Mouse (Mus musculus) cerebellum, postnatal 10 days (tissue): Measurements from ENCODE around the gene Sema3b.

ENCODE experiments used
- DNase-seq, 2 experiments: peaks; one replicate each; pipeline ENCODE4 v3.0.0; 2021; ENCODE audit warnings: mixed read lengths in 2 of 2

Gene Sema3b

DNA sequence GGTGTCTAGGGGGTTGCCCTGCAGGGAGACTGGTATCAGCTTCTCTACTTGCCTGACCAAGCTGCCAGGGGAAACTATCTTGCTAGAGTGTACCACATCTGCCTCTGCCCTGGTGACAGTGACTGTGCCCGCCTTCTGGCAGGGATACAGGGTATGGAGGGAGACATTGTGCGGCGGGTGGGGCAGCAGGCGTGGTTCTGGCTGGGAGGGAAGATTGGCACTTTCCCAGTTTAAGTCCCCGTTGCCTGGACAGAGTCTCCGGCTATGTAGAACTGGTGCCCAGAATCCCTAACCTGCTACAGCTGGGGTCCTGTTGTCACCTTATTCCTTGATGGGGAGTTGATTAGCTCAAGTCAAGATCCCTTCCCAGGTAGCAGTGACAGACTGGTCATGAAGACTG is 23.4 kb upstream of the Sema3b start:
- DNase-seq = peak; percentile 63 to 69

DNA sequence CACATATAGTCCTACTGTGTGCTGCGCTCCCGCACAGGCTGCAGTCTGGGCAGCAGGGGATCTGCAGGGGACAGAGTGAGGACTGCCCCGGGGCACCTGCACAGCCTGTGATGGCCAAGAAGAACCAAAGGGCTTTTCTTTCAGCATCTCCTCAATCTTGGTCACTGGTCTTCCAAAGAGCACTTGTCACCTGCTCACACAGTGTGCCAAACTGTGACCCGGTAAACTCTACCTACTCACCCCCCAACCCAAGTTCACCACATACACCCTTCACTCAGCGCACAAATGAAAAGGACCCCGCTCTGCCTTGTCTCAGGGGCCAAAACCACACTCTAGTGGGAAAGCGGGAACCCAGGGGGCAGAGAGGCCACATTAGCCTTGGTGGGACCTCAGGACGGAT is 22.8 kb upstream of the Sema3b start:
- peak in 1 of 2 experiments; percentile 17 for DNase-seq

DNA sequence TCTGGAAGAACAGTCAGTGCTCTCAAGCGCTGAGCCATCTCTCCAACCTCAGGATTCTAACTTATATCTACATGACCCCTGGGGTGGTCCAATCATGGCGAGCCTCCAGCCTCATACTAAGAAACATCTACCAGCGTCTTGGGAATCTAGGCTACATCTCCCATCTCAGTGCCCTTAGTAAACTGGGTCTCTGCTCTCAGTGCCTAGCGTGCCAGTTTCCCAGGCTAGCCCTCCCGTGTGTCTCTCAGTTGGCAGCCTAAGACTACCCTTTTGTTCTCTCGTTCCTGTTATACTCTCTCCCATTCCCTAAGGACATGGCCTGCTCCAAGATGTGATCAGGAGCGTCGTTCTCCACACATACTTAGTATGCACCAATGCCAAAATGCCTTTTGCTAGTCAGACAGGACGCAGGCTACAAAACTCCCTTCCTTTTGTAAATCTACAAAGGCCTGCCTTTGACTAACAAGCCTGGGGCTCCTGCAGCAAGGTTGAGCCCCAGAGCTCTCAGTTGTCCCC is 22.3 kb upstream of the Sema3b start:
- peak in 1 of 2 experiments; percentile 14 for DNase-seq

DNA sequence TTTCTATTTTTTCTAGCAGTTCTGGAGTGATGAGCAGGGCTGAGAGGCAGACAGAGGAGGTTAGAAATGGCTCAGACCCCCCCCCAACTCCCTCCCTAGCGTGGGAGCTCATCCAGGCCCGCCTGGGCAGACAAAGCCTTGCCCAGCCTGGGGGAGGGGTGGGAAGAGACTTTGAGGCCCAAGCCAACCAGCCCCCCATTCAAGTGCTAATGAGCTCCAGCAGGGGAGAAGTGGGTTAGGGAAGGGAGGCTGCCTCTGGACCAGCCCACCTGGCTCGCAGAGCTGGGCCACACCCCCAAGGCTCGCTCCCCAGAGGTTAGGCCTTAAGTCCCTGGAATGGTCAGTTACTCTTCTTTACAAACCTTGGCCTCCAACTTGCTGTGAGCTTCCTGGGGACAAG is 21.5 kb upstream of the Sema3b start:
- peak; percentile 59 to 80 for DNase-seq

DNA sequence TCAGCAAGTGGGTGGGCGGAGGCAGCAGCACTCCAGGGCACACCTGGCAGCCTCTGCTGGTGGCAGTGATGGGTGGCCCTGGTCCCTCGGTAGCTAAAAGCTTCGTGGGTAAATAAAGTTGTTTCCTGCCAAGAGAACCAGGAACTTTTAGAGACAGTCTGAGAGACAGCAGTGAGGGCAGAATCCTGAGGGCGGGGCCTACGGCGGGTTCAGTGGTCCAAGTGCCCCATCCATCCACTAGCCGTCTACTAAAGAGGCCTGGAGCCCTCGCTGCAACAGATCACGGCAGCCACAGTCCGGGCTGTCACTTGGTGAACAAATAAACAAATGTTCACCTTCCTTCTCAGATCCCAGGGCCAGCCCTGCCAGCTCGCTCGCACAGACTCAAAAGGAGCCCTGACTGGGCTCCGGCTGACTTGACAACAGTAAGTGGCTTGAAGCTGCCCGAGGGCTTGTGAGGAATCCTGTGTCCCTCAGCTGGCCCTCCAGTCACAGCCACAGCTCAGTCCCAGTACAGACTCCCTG is 20.9 kb upstream of the Sema3b start:
- peak; percentile 33 to 46 for DNase-seq

DNA sequence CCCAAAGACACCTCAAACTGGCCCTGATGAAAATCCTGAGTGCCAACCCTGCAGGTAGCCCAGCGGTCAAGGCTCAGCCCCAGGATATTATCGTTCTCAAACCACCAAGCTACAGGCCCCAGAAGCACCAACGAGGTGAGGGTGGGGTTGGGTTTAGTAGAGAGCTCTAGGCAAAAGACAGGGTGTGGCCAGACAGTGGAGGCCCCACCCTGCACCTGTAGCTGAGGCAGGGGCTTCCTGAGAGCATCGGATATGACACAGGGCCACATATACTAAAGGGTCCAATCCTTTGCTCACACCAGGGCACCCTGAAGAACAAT is 20.3 kb upstream of the Sema3b start:
- DNase-seq = no peak

DNA sequence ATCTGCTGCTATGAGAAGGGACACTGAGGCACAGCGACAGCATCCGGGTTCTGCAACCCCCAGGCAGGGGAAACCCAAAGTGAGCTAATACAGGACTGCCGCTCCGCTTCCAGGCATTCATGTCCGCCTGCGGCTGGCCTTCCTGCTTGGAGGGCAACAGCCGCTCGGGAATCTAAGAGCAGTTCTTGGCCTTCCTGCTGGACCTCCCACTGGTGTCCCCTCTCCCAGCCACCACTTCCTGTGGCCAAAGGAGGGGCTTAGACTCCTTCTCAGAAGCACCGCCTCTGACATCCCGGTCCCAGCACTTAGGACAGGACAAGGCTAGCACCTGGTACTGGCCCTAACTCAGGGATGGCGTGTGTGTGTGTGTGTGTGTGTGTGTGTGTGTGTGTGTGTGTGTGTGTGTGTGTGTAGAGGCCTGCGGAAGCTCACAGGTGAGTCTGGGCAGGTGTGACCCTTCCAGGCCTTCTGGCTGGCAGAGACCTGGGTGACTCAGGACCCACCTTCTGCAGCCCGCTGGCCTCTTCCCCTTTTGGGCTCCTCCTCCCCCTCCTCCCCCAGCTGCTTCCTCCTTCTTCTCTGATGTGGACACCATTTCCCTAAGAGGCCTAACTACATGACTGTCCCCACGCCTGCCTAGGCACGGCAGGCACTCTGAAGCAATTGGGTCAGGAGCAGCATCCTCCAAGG is 19.8 kb upstream of the Sema3b start:
- DNase-seq = peak; percentile 15 to 42

DNA sequence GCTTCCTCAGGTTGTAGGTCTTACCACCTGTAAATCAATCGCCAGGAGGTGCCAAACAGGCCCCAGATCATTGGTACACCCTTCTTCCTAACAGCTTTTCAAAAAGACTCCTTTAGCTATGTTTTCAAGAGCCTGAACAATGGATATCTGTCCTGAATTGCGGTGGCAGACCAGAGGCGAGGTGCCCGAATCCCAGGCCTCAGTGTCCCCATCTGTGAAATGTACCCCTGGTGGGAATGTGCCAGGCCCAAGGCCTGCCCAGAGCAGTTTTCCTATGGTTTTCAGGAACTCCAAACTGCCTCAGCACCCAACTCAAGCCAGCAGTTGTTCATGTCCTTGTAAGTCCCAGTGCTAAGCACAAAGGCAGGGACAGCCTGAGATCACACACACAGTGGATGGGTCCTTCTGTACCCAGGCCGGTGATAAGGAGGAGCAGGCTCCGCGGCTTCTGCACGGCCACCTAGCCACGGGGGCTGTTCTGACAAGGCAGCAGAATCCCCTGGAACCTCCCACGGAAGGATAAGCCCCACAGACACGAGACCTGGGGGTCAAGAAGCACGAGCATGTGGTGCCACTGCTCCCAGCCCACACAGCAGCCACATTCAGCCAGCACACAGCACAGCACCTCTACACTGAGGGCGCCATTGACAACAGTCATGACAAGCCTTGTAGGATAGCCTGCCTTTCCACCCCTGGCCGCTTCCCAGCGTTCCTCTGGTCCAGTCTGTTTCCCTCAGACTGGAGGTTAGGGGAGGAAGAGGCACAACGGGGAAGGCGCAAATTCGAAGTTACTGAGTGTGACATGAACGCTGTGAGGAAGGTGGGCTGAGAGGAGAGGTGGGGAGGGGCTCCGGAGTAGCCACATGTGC is 18.6 kb upstream of the Sema3b start:
- DNase-seq = no peak

DNA sequence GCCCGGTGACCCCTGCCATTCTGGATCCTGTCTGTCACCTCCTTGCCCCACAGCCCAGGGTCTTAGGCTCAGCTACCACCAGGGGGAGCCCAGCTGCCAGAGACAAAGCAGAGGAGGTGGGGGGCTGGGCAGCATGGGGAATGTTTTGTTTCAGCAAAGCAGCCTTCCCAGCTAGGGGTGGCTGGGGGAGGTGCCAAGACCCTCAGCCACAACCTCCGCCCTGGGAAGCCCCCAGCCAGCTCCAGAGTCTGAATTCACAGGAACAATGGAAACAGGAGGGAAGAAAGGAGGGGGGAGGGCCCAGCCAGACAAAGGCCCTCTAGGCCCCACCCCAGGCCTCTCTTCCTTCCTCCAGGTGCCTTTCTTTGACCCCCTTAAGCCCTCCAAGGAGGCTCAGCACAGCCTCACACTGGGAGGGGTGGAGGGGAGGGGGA is 17.8 kb upstream of the Sema3b start:
- DNase-seq = peak; percentile 94 to 95

DNA sequence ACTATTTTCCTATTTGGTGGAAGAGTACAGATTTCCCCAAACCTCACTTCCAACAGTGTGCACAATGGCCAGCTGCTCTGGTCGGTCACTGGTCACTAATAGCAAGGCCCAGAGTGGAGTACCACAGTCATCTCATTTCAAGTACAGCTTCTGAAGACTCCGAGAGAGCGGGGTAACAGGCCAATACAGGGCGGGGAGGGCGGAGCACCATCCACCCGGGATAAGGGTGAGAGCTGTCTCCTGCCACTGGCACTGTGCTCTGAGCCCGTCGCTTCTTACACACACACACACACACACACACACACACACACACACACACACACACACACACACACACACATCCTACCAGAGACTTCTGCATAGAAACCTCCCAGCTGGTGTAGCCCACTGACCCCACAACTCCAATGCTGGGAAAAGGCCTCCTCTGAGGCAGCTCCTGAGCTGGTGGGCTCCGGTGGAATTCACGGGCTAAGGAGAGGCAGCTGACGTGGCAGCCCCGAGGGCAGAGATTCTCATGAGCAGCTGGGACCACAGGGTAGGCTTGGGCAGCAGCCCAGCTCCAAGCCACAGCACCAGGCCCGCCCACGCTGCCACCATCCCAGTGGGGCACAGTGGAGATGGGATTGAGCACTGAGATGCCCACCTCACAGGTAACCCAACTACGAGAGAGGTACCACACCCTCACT is 17.3 kb upstream of the Sema3b start:
- DNase-seq = no peak

DNA sequence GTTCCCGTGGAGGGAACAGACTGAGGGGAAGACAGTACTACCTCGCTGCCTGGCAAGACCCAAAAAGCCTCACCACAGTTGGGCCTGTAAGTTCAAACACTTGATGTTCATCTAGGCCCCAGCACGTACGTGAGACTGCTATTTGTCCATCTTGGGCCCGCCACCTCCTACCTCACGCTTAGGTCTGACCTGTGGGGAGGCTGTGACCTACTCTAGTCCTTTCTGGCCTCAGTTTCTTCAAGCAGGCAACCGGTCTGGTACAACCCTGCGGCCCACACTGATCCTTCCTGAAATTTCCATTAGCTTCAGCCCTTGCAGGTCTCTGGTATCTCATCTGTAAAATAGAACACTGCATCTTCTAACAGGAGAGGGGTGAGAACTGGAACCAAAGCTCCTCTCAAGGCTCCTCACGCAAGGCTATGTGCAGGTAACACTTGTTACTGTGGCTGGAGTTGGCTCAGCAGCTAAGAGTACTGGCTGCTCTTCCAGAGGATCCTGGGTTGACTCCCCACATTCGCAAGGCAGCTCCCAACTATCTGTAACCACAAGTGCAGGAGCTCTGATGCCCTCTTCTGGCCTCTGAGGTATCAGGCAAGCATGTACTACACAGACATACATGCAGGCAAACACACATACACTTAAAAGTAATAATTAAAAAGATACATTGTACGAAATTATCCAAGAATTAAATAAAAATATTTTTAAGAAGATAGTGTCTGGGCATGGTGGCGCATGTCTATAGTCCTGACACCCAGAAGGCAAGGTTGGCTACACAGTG is 16.5 kb upstream of the Sema3b start:
- DNase-seq = no peak

DNA sequence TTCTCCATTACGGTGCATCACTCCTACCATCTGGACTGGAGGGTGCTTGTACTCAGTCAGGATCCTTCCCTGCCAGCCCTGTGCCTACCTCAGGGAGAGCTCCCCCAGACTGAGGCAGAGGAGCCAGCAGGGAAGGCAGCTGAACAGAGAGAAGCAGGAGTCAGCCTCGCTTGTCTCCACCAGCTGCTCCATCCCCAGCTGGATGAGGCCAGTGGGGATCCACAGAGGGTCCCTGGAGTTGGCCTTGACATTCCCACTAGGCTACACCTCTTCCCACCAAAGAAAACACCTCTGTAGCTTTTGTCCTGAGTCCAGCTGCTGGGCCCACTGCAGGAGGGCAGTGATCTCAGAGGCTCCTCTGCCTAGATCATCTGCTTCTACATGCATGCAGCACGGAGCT is 15.9 kb upstream of the Sema3b start:
- DNase-seq = no peak

DNA sequence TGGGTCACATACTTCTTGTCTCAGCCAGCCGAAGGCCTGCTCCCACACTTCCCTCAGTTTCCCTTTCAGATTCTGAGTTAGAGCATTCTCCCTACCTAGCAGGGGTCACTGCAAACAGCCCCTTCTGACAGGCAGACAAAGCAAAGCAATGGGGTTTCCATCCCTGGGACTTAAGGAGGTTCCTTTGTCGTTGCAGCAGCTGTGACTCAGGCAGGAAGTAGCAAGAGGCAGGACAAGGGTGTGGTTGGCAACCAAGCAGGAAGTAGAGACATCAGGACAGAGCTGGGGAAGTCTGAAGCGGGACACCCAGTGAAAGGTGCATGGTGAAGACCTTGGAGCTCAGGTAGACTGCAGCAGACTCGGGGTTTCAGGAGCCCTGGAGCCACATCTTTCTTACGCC is 15.5 kb upstream of the Sema3b start:
- DNase-seq = no peak

DNA sequence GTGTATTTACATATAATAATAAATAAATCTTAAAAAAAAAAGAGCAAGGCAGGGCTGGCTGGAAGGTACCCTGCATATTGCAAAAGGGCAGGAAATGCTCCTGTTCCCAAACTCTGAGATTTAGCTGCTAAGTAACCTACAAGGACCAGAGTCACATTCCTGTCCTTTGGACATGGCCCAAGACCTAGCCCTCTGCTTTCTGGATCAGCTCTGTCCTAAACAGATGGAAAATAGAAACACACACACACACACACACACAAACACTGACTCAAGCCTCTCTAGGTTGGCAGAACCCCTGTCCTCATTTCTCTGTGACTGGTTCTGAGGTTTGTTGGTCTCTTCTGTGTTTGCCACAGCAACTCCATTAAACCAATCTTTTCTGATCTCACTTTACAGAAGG is 11.9 kb upstream of the Sema3b start:
- DNase-seq = peak; percentile 42

DNA sequence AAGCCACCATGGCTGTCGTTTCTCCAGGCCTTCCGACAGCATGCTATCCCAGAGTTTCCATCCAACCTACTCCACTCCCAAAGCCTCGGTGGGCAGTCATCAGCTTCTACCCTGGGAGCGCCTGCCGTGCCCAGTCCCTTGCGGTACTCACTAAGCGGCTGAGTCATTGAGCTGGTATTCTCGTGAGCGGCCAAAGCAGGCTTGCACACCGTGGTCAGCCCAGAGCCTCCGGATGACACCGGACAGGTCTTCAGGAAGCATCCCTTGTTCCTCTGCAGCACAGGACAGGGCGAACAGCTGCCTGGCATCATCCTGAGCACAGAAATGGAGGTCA is 10.5 kb upstream of the Sema3b start:
- DNase-seq = no peak

DNA sequence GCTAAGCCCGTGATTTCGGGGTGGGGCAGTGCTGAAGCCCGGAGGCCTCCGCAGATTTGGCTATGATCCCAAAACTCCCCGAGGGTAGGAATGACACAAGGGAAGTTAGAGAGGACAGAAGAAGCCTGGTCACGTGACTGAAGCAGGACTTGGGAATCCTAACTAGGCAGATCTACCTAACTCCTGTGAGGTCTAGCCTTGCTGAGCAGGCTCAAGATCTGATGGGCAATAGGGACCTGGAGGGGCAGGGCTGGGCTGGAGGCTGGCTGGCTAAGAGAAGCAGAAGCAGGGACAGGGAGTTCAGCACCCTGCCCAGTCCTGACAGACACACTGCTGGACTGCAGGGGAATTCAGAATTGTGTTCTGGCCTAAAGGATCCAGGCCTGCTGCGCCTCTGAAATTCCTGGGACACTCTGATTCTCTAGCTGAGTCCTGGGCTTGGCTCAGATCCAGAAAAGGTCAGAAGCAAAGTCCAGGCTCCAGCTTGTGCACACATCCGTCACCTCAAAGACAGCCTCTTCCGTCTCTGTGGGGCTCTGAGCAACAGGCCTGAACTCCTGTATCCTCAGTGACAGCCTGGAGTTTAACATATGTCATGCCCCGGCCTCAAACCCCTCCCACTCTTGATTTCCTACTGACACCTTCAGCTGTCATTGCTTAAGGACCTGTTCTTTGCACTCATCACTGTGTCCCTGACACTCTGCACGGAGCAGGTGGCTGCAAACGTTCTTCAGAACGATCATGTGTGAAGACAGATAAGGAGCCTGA is 9.9 kb upstream of the Sema3b start:
- DNase-seq = peak in 1 of 2 experiments; percentile 39

DNA sequence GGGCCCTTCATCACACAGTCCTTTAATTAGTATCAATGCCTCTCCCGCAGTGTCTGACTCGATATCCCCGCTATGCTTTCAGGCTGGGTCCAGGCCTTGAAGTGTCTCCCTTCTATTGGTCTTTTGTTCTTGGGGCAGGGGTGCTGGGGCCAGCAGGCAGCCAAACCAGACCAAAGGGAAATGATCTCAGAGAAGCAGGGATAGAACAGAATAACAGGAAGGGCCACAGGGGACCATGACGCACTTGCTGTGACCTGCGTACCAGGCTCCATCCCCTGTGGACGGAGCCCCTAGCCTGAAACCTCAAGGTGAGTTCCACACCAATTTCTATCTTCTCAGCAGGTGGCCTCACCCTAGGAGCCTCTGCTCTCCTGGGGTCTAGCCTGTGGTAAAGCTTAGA is 9.1 kb upstream of the Sema3b start:
- DNase-seq = peak in 1 of 2 experiments; percentile 17

DNA sequence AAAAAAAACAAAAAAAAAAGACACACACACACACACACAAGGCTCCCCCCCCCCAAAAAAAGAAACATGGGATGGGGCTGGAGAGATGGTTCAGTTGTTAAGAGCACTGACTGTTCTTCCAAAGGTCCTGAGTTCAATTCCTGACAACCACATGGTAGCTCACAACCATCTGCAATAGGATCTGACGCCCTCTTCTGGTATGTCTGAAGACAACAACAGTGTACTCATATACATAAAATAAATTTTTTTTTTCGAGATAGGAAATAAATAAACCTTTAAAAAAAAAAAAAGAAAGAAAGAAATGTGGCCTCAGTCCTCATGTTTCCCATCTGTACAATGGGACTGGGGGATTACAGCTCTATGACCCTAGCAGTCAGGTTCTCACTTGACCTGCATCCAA is 8.4 kb upstream of the Sema3b start:
- no peak for DNase-seq

DNA sequence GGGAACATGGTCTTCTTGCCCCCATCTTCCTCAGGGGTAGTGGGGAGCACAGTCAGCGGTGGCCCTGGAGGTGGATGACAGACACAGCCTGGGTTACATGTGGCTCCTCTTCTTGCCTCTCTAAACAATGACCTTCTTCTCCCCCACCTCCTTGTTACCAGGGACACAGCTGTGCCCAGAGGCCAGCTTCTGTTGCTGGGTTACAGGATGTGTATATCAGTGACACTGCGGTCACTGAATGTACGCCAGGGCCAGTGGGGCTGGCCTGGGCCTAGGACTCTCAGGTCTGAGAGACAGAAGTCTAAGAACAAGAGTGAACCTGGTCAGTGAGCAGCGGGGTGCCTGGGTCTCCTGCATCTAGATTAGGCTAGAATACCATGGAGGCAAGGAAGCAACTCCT is 6.0 kb upstream of the Sema3b start:
- no peak for DNase-seq

DNA sequence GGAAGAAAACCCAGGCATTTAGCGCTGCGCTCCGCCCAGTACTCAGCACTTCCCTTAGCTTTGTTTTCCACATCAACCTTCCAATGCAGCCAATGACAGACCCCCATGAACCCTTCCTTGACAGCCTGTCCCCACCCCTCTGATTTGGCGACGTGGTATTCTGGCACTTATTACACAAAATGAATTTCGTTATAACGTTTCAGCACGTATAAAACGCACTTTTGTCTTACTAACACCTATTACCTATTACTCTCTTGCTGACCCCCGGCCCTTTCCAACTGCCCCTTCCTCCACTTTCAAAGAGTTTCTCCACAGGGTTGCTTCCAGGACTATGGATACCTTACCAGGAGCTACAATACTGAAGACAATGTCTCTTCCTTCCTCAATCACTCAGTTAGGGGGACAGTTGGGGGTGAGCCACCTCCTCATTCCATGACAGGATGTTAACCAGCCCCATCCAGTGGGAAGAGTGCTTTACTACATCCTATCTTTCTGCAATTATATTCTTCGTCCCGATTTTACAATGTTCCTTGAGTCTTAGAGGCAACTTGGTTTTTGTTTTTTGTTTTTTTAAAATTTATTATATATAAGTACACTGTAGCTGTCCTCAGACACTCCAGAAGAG is 4.0 kb upstream of the Sema3b start:
- DNase-seq = peak; percentile 56 to 72

DNA sequence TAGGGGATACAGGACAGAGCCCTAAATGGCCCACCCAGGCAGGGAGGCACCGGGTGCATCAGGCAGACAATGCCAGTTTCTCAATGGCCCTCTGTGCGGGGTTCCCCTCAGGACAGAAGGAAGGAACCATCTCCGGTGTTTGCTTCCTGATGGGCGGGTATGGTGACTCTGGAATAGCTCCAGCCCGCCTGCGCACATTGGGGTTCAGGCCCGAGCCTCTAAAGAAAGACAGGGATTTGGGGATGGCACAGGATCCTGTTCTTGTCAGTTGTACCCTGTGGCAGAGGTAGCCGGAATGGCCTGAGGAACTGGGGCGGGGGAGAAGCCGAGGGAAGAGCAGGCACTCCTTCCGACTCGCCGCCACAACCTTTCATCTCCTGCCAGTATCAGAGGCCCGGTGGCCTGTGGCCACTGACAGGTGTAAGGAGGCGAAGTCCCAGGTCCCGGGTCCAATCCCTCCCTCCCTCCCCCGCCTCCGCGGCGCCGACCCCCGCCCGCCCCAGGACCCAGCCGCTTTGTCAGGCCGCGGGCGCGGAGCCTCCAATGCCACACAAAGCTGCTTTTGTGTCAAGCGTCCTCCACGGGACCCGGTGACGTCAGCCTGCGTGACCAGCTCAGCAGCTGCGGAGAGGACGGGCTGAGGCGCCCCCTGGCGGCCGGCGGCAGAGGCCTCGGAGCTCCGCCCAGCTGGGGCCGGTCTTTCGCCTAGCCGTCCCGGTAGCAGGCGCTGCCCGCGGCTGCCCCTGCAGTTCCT is 3.3 kb upstream of the Sema3b start:
- DNase-seq = peak; percentile 100
